Mouse (Mus musculus) CD4-positive naive resting alpha-beta T cell, adult 57 days (primary cell): Measurements from ENCODE around the gene Nlrp9c. TPM values are rescaled to one million over a fixed set of nuclear protein-coding genes. Genes with fewer than 3 reads are reported as not detected.

Experiments
- total RNA-seq: library from RNA; stranded (reverse); gene quantifications from one replicate; pipeline ENCODE4 v1.2.4, GENCODE M21; 2023

The Nlrp9c gene
- total RNA-seq = not detected

DNA sequence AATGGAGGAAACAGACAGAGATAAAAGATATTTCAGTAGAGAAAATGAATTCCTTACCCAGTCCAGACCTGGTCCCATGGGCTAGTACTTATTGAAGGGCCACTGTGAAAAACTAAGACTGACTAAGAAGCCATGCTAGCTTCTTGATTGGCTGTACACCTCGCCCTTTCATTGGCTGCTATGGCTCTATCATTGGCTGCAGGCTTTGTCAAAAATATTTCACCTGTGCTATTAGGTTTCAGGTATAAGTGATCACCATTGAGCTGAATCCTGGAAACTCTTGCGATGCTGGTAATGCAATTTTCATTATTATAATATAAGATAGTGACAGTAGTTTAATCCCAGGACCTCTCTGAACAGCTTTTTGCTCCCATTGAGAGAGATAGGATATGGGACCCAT is at the start of gene Nlrp9c:
Nlrp9c (minus strand) TSS at position 101 of the 400 bp plus-strand sequence.

DNA sequence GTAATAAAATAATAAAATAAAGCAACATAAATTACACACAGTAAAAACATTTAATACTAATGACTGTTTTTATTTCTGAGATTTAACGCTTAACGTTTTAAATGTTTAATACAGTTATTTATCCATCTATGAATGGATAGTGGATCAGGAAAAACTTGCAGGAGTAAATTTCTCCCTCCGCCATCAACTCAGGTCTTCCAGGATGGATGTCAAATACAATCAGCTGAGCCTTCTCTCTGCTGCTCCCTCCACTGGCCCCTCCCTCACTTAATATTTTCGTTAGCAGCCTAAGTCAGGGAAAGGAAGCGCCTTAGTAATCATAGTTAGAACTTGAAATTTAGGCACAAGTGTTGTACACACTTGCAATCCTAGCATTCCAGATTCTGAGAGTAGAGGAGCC is 31.3 kb upstream of the Nlrp9c start, which contains the start of gene Nlrp4a:
Nlrp4a (plus strand) TSS at position 301 of the 400 bp plus-strand sequence.

DNA sequence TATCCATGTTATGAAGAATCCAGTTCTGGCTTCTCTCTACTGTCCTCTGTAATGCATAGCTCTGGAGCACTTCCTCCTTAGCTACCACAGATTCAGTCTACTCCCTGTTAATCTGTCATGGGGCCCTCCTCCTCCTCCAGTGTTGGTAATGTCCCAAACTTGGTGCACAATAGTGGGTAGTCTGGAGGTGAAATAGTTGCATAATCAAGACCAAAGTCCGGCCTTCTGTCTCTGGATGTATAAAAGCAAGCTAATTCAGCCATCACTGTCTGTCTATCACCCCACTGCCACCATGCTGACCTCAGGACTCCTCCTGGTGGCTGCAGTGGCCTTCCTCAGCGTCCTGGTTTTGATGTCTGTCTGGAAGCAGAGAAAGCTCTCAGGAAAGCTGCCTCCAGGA is 96.6 kb downstream of the Nlrp9c start, which contains the start of gene Cyp2a4:
Cyp2a4 (plus strand) TSS at position 244 of the 400 bp plus-strand sequence.

Other genes starting within 250 kb of the Nlrp9c start
- gene Cyp2b9, start 230.3 kb downstream of the Nlrp9c start, total RNA-seq = not detected
- gene Vmn1r184, start 143.4 kb downstream of the Nlrp9c start, total RNA-seq = not detected
- not detected for gene Cyp2a4, start 96.5 kb downstream of the Nlrp9c start, total RNA-seq
- gene Nlrp4a, start 31.4 kb upstream of the Nlrp9c start, total RNA-seq = not detected
- gene Nlrp9a, start 131.3 kb upstream of the Nlrp9c start, total RNA-seq = not detected
- not detected for gene Vmn1r185, start 214.8 kb upstream of the Nlrp9c start, total RNA-seq